Mouse (Mus musculus) embryonic fibroblast, embryonic 13.5 days (primary cell): ENCODE measurements around the gene Lcn2.

Experiments used
- CTCF ChIP-seq: IDR thresholded peaks from 2 replicates; pipeline ENCODE4 v1.5.1; 2011; ENCODE audit warnings: mild to moderate bottlenecking, control low read depth, low read length, moderate library complexity, borderline replicate concordance; ENCODE audit not compliant: insufficient read depth
- POLR2A ChIP-seq: IDR thresholded peaks from 2 replicates; pipeline ENCODE4 v1.6.1; 2011; ENCODE audit warnings: low read depth, mild to moderate bottlenecking, control low read depth, low read length, moderate library complexity

DNA sequence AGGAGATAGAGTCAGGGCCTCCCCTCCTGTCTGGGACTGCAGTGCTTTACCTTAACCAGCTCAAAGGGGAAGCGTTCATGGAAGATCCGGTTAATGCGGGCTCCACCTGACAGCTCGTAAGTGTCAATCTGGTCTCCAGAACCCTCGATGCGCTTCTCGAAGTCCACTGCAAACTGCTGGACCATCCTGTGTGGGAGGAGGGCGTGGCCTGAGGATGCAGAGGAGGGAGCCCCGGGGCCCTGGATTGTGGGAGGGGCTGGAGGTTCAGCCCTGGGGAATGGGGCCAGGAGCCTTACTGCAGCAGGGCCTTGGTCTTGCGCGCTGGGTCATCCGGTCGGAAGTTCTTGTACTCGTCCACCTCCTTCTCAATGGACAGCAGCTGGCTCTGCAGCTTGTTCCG is 52.2 kb downstream of the Lcn2 start:
- TF ChIP-seq CTCF (no peak), POLR2A (no peak)
